Mouse (Mus musculus) embryonic facial prominence, embryonic 14.5 days (tissue): ENCODE data around the gene Atp8a1. TPM values are rescaled to one million over a fixed set of nuclear protein-coding genes. Genes with fewer than 3 reads are reported as not detected.

Experiments
- ATAC-seq: fragments of 200-750 bp; cut with Nextera tagmentation; 2 replicates; pipeline ENCODE4 v1.8.0; 2017; ENCODE audit warnings: low read depth, moderate number of reproducible peaks, moderate TSS enrichment
- DNase-seq: peaks from one replicate; pipeline ENCODE4 v3.0.0-alpha.2; 2015; ENCODE audit warnings: low spot score
- H3K27ac ChIP-seq: fragments of 300-500 bp; sonication (generic); replicated peaks from 2 replicates; pipeline ENCODE4 v1.5.1; 2014; ENCODE audit warnings: low read depth, mild to moderate bottlenecking, low read length, moderate library complexity
- H3K27me3 ChIP-seq: fragments of 300-500 bp; sonication (generic); replicated peaks from 2 replicates; pipeline ENCODE4 v1.6.1; 2014; ENCODE audit warnings: low read length; ENCODE audit not compliant: control insufficient read depth, insufficient read depth
- H3K36me3 ChIP-seq: fragments of 300-500 bp; sonication (generic); 2 replicates; pipeline ENCODE4 v1.6.1; 2014; ENCODE audit warnings: low read length, mixed read lengths; ENCODE audit not compliant: control insufficient read depth, insufficient read depth
- H3K4me1 ChIP-seq: fragments of 300-500 bp; sonication (generic); 2 replicates; pipeline ENCODE4 v1.6.1; 2014; ENCODE audit warnings: antibody characterized with exemption, low read length; ENCODE audit not compliant: control insufficient read depth, insufficient read depth
- H3K4me2 ChIP-seq: fragments of 300-500 bp; sonication (generic); 2 replicates; pipeline ENCODE4 v1.6.1; 2014; ENCODE audit warnings: low read depth, mild to moderate bottlenecking, low read length, moderate library complexity, mixed read lengths
- H3K4me3 ChIP-seq: fragments of 300-500 bp; sonication (generic); 2 replicates; pipeline ENCODE4 v1.5.1; 2014; ENCODE audit warnings: low read depth, mild to moderate bottlenecking, low read length
- H3K9ac ChIP-seq: fragments of 300-500 bp; sonication (generic); 2 replicates; pipeline ENCODE4 v1.6.1; 2014; ENCODE audit warnings: low read depth, mild to moderate bottlenecking, low read length, moderate library complexity, mixed read lengths
- H3K9me3 ChIP-seq: fragments of 300-500 bp; sonication (generic); 2 replicates; pipeline ENCODE4 v1.6.1; 2016; ENCODE audit warnings: low read length; ENCODE audit not compliant: control insufficient read depth
- WGBS: fragments of 180-500 bp; shearing (Covaris S2); extraction: QIAGEN DNeasy Blood & Tissue Kit; methylation state at CpG from one replicate; pipeline ENCODE4 v1.1.7; 2014; 5-methylcytosine and 5-hydroxymethylcytosine counted together
- polyA plus RNA-seq: library from polyadenylated mRNA; unstranded; fragments of >200 nt; fragmentation: Nextera tagmentation; extraction: Ambion mirVana; gene quantifications from 2 replicates; pipeline ENCODE4 v1.2.1, GENCODE M21; 2014

Atp8a1 gene
- polyA plus RNA-seq, 1 experiment from 2014 or later, result 14.2 TPM

- H3K27ac ChIP-seq, result no peak overlapping the region
- no peaks in the 10 kb centered on the region for H3K36me3 ChIP-seq
- no peaks in the 10 kb centered on the region for H3K4me1 ChIP-seq
- H3K4me2 ChIP-seq, result no peak overlapping the region
- ATAC-seq (no peak), DNase-seq (no peak)
- no peaks in the 10 kb centered on the region for H3K9me3 ChIP-seq
- H3K27me3 ChIP-seq, result no peaks in the 10 kb centered on the region
- H3K4me3 ChIP-seq, result no peak overlapping the region
- no peak overlapping the region for H3K9ac ChIP-seq
- WGBS, result 80% methylated on average over 6 of the region's 6 CpGs
These were observed 7.9 kb upstream of the Atp8a1 start for GRCm38 (mm10) chr5:67854963-67855606.

DNA sequence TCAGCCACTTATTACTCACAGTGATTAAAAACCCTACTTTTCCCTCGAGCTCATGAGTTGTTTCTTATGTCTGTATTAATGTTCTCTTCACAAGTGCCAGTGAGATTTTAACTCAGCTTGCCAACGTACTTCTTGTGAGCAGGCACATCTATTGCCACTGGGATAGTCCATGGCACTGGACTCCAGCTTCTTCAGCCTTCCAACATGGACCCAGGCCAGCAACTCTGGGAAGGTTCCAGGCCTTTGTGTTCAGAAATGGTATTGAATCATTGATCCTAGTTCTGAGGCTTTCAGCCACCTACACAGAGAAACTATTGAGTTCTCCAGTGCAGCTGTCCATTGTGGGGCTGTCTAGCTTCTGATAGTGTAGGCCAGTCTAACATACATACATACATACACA, 5.6 kb upstream of the Atp8a1 start:
- 75% methylated on average over 2 of the region's 2 CpGs for WGBS
- no peak for DNase-seq
- Histone ChIP-seq H3K9me3 (no peaks in the 10 kb centered on the region), H3K4me3 (no peak overlapping the region), H3K27ac (no peak overlapping the region), H3K36me3 (no peaks in the 10 kb centered on the region), H3K9ac (no peak overlapping the region), H3K4me1 (peaks cover 3% of the 10 kb centered on the region; the same call in 1 of the 2 replicates), H3K4me2 (no peak overlapping the region), H3K27me3 (no peaks in the 10 kb centered on the region)
- no peak for ATAC-seq

DNA sequence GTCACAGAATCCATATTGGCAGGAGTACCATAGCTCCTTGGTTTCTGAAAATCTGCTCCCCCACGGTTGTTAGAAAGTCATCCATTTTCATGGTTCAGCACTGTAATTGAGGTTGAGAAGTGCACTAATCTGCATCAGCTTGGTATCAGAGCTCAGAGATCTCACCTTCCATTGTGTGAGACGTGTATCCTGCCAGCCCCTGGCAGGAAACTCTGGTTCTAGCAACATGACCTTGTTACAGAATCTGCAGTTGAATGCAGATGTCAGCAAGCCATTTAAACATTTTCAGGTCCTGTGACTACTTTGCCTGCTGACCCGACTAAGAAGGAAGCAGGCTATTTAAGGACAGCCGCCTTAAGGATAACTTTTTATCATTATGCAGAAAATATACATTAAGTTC, 2.2 kb upstream of the Atp8a1 start:
- no peak overlapping the region for H3K4me2 ChIP-seq
- no peaks in the 10 kb centered on the region for H3K9me3 ChIP-seq
- no peak overlapping the region for H3K9ac ChIP-seq
- H3K36me3 ChIP-seq, result no peaks in the 10 kb centered on the region
- peaks cover 9% of the 10 kb centered on the region for H3K27me3 ChIP-seq
- no peak overlapping the region for H3K4me3 ChIP-seq
- DNase-seq (no peak), ATAC-seq (no peak)
- WGBS, result 61% methylated on average over 4 of the region's 4 CpGs
- H3K27ac ChIP-seq, result no peak overlapping the region
- H3K4me1 ChIP-seq, result peaks cover 9% of the 10 kb centered on the region

- no peak for DNase-seq
- H3K27me3 ChIP-seq, result peaks cover 9% of the 10 kb centered on the region
- peaks cover 9% of the 10 kb centered on the region for H3K4me1 ChIP-seq
- 65% methylated on average over 12 of the region's 12 CpGs for WGBS
- no peak for ATAC-seq
- H3K4me3 ChIP-seq, result peak overlapping the region; percentile 69; the same call in 1 of the 2 replicates
- H3K9me3 ChIP-seq, result no peaks in the 10 kb centered on the region
- peak overlapping the region; percentile 93 for H3K4me2 ChIP-seq
- no peak overlapping the region for H3K9ac ChIP-seq
- no peaks in the 10 kb centered on the region for H3K36me3 ChIP-seq
- H3K27ac ChIP-seq, result no peak overlapping the region
These were observed 1.3 kb upstream of the Atp8a1 start for GRCm38 (mm10) chr5:67848511-67849014.

DNA sequence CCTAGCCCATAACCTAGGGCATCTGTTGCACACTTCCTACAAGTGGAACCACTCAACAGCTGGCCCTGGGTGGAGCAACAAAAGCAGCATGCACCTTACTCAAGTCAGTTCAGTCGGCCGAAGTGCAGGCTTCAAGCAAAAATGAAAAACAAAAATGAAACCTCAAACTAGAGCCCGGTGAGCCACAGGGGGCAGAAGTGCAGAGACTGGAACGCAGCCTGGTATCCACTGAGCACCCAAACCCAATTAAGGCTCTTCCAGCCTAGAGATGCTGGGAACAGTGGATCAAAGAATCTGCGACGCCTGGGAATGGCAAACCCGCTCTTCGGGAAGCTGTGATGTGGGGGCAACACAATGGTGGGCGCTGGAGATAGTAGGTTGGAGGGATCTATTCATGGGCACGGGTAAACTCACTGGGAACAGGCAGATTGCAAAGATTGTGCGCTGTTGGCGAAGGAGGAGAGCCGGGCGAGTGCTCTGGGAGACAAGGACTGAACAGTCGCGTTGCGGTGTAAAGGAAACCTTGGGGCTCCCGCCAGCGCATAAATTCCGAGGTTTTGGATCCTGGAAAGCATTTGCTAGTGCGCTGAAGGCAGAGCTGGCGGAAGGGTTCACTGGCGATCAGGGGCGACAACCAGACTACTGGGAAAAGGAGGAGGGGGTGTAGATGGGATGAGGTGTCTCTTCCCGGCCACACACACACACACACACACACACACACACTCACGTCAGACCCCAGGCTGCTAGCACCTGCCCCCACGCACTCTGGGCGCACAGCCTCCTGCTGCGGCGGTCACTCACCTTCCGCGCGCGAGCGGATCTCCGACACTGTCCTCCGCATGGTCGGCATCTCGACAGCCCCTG, 641 bp downstream of the Atp8a1 start:
- peaks cover 9% of the 10 kb centered on the region for H3K4me1 ChIP-seq
- under 1% methylated on average over 30 of the region's 39 CpGs for WGBS
- DNase-seq (peak; percentile 56), ATAC-seq (no peak)
- H3K27me3 ChIP-seq, result peaks cover 9% of the 10 kb centered on the region
- peak overlapping the region; percentile 57 for H3K9ac ChIP-seq
- H3K4me2 ChIP-seq, result peak overlapping the region; percentile 93
- no peaks in the 10 kb centered on the region for H3K9me3 ChIP-seq
- no peaks in the 10 kb centered on the region for H3K36me3 ChIP-seq
- no peak overlapping the region for H3K27ac ChIP-seq
- peak overlapping the region; percentile 69 for H3K4me3 ChIP-seq

- WGBS, result 26% methylated on average over 8 of the region's 8 CpGs
- H3K27me3 ChIP-seq, result peaks cover 9% of the 10 kb centered on the region
- H3K4me2 ChIP-seq, result peak overlapping the region; percentile 93
- no peaks in the 10 kb centered on the region for H3K36me3 ChIP-seq
- H3K4me3 ChIP-seq, result peak overlapping the region; percentile 69; the same call in 1 of the 2 replicates
- no peaks in the 10 kb centered on the region for H3K9me3 ChIP-seq
- DNase-seq (peak; percentile 44), ATAC-seq (no peak)
- H3K9ac ChIP-seq, result no peak overlapping the region
- H3K27ac ChIP-seq, result no peak overlapping the region
- H3K4me1 ChIP-seq, result peaks cover 9% of the 10 kb centered on the region
These were observed 2.0 kb downstream of the Atp8a1 start for GRCm38 (mm10) chr5:67845190-67845691.

GRCm38 (mm10) chr5:67844070-67844469, 3.2 kb downstream of the Atp8a1 start:
- no peak overlapping the region for H3K4me2 ChIP-seq
- peaks cover 9% of the 10 kb centered on the region for H3K27me3 ChIP-seq
- no peaks in the 10 kb centered on the region for H3K36me3 ChIP-seq
- WGBS, result 36% methylated on average over 4 of the region's 4 CpGs
- DNase-seq (no peak), ATAC-seq (no peak)
- H3K27ac ChIP-seq, result no peak overlapping the region
- peaks cover 9% of the 10 kb centered on the region for H3K4me1 ChIP-seq
- H3K9ac ChIP-seq, result no peak overlapping the region
- no peak overlapping the region for H3K4me3 ChIP-seq
- no peaks in the 10 kb centered on the region for H3K9me3 ChIP-seq

DNA sequence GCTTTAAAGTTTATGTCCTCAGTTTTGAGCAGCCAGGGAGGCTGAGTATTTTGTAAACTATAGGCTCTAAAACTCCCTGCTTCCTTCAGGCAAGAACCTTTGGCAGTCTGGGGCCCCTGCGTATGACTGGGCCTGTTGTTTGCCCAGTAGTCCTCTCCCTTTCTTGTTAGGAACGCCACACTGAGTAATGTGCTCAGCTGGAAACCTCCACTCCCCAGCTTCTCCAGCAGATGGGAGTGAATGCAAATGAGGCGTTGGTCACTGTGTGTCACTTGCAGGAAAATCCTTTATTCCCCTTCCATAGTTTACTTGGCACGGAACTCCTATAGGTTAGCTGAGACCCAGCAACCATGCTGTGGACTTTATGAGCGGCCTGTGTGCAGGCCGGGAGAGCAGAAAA, 4.9 kb downstream of the Atp8a1 start:
- Histone ChIP-seq H3K9me3 (no peaks in the 10 kb centered on the region), H3K27me3 (peaks cover 9% of the 10 kb centered on the region), H3K4me3 (no peak overlapping the region), H3K27ac (no peak overlapping the region), H3K4me2 (no peak overlapping the region), H3K36me3 (no peaks in the 10 kb centered on the region), H3K9ac (no peak overlapping the region), H3K4me1 (peaks cover 6% of the 10 kb centered on the region)
- 41% methylated on average over 6 of the region's 6 CpGs for WGBS
- no peak for DNase-seq
- no peak for ATAC-seq
